Mouse (Mus musculus) CH12.LX (cell line): Measurements from ENCODE around the gene Tspan5. TPM values are rescaled to one million over a fixed set of nuclear protein-coding genes. Genes with fewer than 3 reads are reported as not detected.

Experiments
- DNase-seq: peaks from one replicate; pipeline ENCODE4 v3.0.0-alpha.2; 2013; ENCODE audit errors: extremely low read depth
- H3K27ac ChIP-seq: 2 replicates; pipeline ENCODE4 v1.5.1; 2012; ENCODE audit warnings: low read depth, mild to moderate bottlenecking, control low read depth, moderate library complexity; ENCODE audit not compliant: insufficient read depth
- H3K27me3 ChIP-seq: replicated peaks from 2 replicates; pipeline ENCODE3; 2012; ENCODE audit warnings: inconsistent platforms
- H3K36me3 ChIP-seq, 2 experiments: replicated peaks in 1 of 2; 2 replicates each; pipeline versions ENCODE3 to v1.6.1; 2012; ENCODE audit warnings: inconsistent platforms in 1 of 2, low read length in 1 of 2, mild to moderate bottlenecking in 1 of 2, mixed read lengths in 1 of 2, moderate library complexity in 1 of 2; ENCODE audit not compliant: control insufficient read depth in 1 of 2, insufficient read depth in 1 of 2
- H3K4me1 ChIP-seq, 2 experiments: 2 replicates each; pipeline ENCODE4 v1.6.1; 2012; ENCODE audit warnings: inconsistent platforms in 1 of 2, moderate library complexity in 1 of 2; ENCODE audit not compliant: insufficient read depth in 2 of 2, control insufficient read depth in 1 of 2
- H3K4me2 ChIP-seq: 2 replicates; pipeline ENCODE4 v1.6.1; 2012; ENCODE audit warnings: low read depth, mild to moderate bottlenecking, control low read depth; ENCODE audit not compliant: poor library complexity, insufficient read depth, severe bottlenecking
- H3K4me3 ChIP-seq, 3 experiments: fragments of 150-350 bp in 1 of 3; sonication (generic) in 1 of 3; replicated peaks in 1 of 3; 2 replicates each; pipeline versions ENCODE3 to v1.5.1; 2011 to 2012; ENCODE audit warnings: low read depth in 2 of 3, low read length in 2 of 3, mild to moderate bottlenecking in 2 of 3, moderate library complexity in 2 of 3, control low read depth in 1 of 3, improper control_type of control experiment in 1 of 3, inconsistent platforms in 1 of 3, mixed read lengths in 1 of 3; ENCODE audit not compliant: poor library complexity in 1 of 3
- H3K79me2 ChIP-seq: replicated peaks from 2 replicates; pipeline ENCODE4 v1.6.1; 2012; ENCODE audit warnings: mild to moderate bottlenecking, moderate library complexity; ENCODE audit not compliant: control insufficient read depth, poor library complexity, insufficient read depth, severe bottlenecking; ENCODE audit errors: extremely low read depth
- H3K9ac ChIP-seq: 2 replicates; pipeline ENCODE4 v1.6.1; 2012; ENCODE audit warnings: low read depth, mild to moderate bottlenecking, control low read depth, moderate library complexity; ENCODE audit not compliant: insufficient read depth
- H3K9me3 ChIP-seq: replicated peaks from 2 replicates; pipeline ENCODE3; 2012; ENCODE audit warnings: low read length, inconsistent platforms, mixed read lengths
- CHD1 ChIP-seq: IDR thresholded peaks from 2 replicates; pipeline ENCODE4 v1.6.1; 2012; ENCODE audit warnings: low read depth, low read length, improper control_type of control experiment, inconsistent platforms
- CTCF ChIP-seq, 2 experiments: IDR thresholded peaks in 1 of 2; conservative IDR thresholded peaks in 1 of 2; 2 replicates each; pipeline ENCODE4 v1.5.1; 2011 to 2012; ENCODE audit warnings: low read depth in 2 of 2, low read length in 2 of 2, improper control_type of control experiment in 1 of 2, inconsistent platforms in 1 of 2, mild to moderate bottlenecking in 1 of 2, moderate library complexity in 1 of 2
- ELF1 ChIP-seq: IDR thresholded peaks from 2 replicates; pipeline ENCODE4 v1.6.1; 2014; ENCODE audit warnings: low read depth, mild to moderate bottlenecking, inconsistent platforms, low read length, improper control_type of control experiment
- GABPA ChIP-seq: IDR thresholded peaks from 2 replicates; pipeline ENCODE4 v1.6.1; 2012; ENCODE audit warnings: low read depth, low read length, improper control_type of control experiment, inconsistent platforms; ENCODE audit not compliant: insufficient replicate concordance
- JUN ChIP-seq: IDR thresholded peaks from 2 replicates; pipeline ENCODE4 v1.6.1; 2011; ENCODE audit warnings: low read depth, mild to moderate bottlenecking, low read length, improper control_type of control experiment, moderate library complexity; ENCODE audit not compliant: insufficient read depth
- MAFK ChIP-seq: IDR thresholded peaks from 2 replicates; pipeline ENCODE4 v1.6.1; 2011; ENCODE audit warnings: low read length, improper control_type of control experiment; ENCODE audit not compliant: insufficient replicate concordance
- MAZ ChIP-seq: IDR thresholded peaks from 2 replicates; pipeline ENCODE4 v1.6.1; 2012; ENCODE audit warnings: low read depth, mild to moderate bottlenecking, inconsistent platforms, low read length, improper control_type of control experiment, moderate library complexity
- MEF2A ChIP-seq: IDR thresholded peaks from 2 replicates; pipeline ENCODE4 v1.6.1; 2014; ENCODE audit warnings: low read depth, mild to moderate bottlenecking, inconsistent platforms, low read length, improper control_type of control experiment, borderline replicate concordance
- MXI1 ChIP-seq: IDR thresholded peaks from 2 replicates; pipeline ENCODE4 v1.6.1; 2011; ENCODE audit warnings: mild to moderate bottlenecking, low read depth, low read length, improper control_type of control experiment
- NELFE ChIP-seq: IDR thresholded peaks from 2 replicates; pipeline ENCODE4 v1.6.1; 2011; ENCODE audit warnings: low read depth, low read length, improper control_type of control experiment
- POLR2AphosphoS2 ChIP-seq: IDR thresholded peaks from 2 replicates; pipeline ENCODE4 v1.6.1; 2011; ENCODE audit warnings: low read depth, low read length, improper control_type of control experiment
- SMC3 ChIP-seq: IDR thresholded peaks from 2 replicates; pipeline ENCODE4 v1.6.1; 2011; ENCODE audit warnings: low read depth, low read length, improper control_type of control experiment
- TBP ChIP-seq: conservative IDR thresholded peaks from 2 replicates; pipeline ENCODE4 v1.6.1; 2011; ENCODE audit warnings: low read depth, low read length, improper control_type of control experiment
- TCF12 ChIP-seq: IDR thresholded peaks from 2 replicates; pipeline ENCODE4 v1.6.1; 2014; ENCODE audit warnings: low read depth, mild to moderate bottlenecking, inconsistent platforms, low read length, improper control_type of control experiment
- USF2 ChIP-seq: conservative IDR thresholded peaks from 2 replicates; pipeline ENCODE4 v1.6.1; 2011; ENCODE audit warnings: low read depth, low read length, improper control_type of control experiment
- ZMIZ1 ChIP-seq: IDR thresholded peaks from 2 replicates; pipeline ENCODE4 v1.6.1; 2012; ENCODE audit warnings: low read depth, mild to moderate bottlenecking, inconsistent platforms, low read length, improper control_type of control experiment
- dilution Hi-C: fragments of 300-500 bp; cut with MboI; formaldehyde crosslinking; loops from 2 replicates; pipeline ENCODE4 v1.14.3; 2020; ENCODE audit warnings: low sequenced_read_pairs; ENCODE audit not compliant: extremely low pct_unique_long_range_greater_than_20kb, extremely low pct_ligation_motif_present
- in situ Hi-C: fragments of 300-500 bp; cut with MboI; formaldehyde crosslinking; loops from 3 replicates; pipeline ENCODE4 v1.14.3; 2019; ENCODE audit warnings: low sequenced_read_pairs, low pct_ligation_motif_present, low pct_unique_long_range_greater_than_20kb, mixed read lengths
- polyA plus RNA-seq: library from polyadenylated mRNA; unstranded; fragments of >175 nt; gene quantifications from 2 replicates; pipeline ENCODE4 v1.2.1, GENCODE M21; 2012; ENCODE audit warnings: low read depth; ENCODE audit not compliant: insufficient read length
- total RNA-seq, 2 experiments: library from RNA; depleted of rRNA; stranded (reverse); fragments of 300-350 nt in 1 of 2; fragments of >200 nt in 1 of 2; gene quantifications; 2 replicates each; pipeline ENCODE4 v1.2.3; 2012 to 2014

Gene Tspan5
- total and polyA plus RNA-seq, 3 experiments = 17.2 to 43.1 (median 25.9) TPM

DNA sequence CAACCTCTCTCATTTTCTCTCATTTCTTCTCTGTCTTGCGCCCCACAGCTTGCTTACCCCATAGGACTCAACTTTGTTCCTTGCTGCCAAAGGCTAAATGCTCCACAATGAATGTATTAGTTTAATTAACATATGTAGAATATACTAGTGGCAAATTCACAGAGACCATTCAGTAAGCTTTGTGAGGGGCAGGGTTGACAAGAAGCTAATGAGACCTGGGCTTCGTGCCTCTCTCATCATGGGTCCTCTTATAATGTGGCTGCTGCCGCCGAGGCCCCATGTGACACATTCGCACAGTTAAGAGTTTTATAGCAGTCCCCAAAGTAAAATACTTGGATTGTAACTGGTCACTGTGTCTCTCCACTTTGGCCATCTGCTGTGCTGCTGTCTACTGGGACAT, 25.0 kb upstream of the Tspan5 start:
- Histone ChIP-seq H3K9ac (no peak overlapping the region), H3K79me2 (no peaks in the 10 kb centered on the region), H3K9me3 (no peaks in the 10 kb centered on the region), H3K4me2 (no peak overlapping the region), H3K27me3 (no peaks in the 10 kb centered on the region), H3K4me1 (peaks cover 5% of the 10 kb centered on the region in 2 experiments; a peak in 3 of 4 replicates), H3K27ac (no peak overlapping the region), H3K36me3 (no peaks in the 10 kb centered on the region), H3K4me3 (no peak overlapping the region)
- TF ChIP-seq MAZ (no peak), POLR2AphosphoS2 (no peak), USF2 (no peak), SMC3 (no peak), MEF2A (no peak), TCF12 (no peak), MXI1 (no peak), GABPA (no peak), ZMIZ1 (no peak), CTCF (conservative IDR thresholded peaks at IDR 0.05 in 1 of 2, IDR thresholded peaks at IDR 0.05 in 1 of 2; ENCODE audit: low read depth in 2 of 2, low read length in 2 of 2) (no peak)
- in situ Hi-C loops = no loop called here
- dilution Hi-C loops = no loop called here
- DNase-seq = no peak

DNA sequence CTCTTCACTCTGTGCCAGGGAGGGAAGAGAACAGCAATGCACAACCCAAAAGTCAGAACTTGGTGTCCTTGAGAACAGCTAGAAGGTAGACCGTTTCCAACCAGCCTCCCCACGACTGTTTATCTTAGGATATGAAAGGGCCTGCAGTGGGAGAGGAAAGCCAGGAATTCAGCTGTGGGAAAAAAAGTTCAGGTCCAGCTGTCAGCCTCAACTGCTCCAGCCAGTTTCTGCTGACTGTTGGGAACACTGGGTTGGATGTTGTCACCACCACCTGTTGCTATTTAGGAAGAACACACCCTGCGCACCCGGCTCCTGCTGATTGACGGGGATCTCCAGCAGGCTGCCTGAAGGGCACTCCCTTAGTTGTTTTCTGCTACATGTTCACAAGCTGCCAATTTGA, 19.8 kb upstream of the Tspan5 start:
- dilution Hi-C loops = no loop called here
- Histone ChIP-seq H3K27ac (no peak overlapping the region), H3K79me2 (no peaks in the 10 kb centered on the region), H3K4me1 (peaks cover 2 to 5% of the 10 kb centered on the region in 2 experiments; a peak in 2 of 4 replicates), H3K4me3 (no peak overlapping the region)
- DNase-seq = no peak
- TF ChIP-seq CHD1 (no peak), TBP (no peak), NELFE (no peak), JUN (no peak), MEF2A (no peak), ELF1 (no peak), SMC3 (no peak), MAFK (no peak)
- TF ChIP-seq, all 38 proteins: peak for 0
- Histone ChIP-seq H3K9me3 (no peaks in the 10 kb centered on the region), H3K36me3 (no peaks in the 10 kb centered on the region), H3K9ac (no peak overlapping the region), H3K4me2 (no peak overlapping the region), H3K27me3 (no peaks in the 10 kb centered on the region)
- in situ Hi-C loops = no loop called here
